Mouse (Mus musculus) fibroblast of lung, adult 2 months (primary cell): ENCODE results near the gene Adk.

Experiments
- DNase-seq: peaks from one replicate; pipeline ENCODE4 v3.0.0-alpha.2; 2011; ENCODE audit warnings: low read depth

Gene Adk

DNA sequence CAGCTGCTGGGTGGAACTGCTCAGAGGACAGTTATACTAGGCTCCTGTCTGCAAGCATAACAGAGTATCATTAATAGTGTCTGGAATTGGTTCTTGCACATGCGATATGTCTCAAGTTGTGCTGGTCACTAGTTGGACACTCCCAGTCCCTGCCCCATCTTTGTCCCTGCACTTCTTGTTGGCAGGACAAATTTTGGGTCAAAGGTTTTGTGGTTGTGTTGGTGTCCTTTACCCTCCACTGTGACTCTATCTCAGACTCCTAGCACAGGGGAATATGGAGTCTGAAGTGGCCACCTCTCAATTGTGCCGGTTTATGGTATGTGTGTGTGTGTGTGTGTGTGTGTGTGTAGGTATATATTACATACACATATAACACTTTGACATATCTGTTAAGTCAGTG lies 225.9 kb downstream of the Adk start:
- DNase-seq, result no peak

DNA sequence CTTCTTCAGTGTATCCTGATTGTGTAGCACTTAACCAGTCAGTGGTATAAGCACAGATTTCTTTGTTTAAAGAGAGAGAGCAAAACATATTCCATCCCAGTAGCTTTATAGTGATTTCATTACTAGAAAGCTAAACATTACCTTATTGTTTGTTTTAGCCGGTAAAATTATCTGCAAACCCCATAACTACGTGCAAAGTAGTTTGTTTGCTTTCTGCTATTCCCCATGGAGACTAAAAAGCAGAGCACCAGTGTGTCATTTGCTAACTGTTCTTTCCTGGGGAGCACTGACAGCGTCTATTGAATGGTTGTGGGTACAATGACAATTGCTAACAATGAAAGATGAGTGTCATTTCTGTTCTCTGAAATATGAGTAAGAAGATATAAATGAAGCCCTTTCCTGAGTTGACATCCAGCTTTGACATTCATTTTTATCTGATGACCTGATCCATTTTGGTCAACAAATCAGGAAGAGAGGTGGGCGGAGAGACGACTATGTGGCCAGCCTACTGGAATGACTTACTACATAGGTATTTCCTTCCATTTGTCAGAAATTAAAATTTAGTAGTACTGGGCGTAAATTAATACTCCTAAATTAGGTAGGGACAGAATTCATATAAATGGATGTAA lies 226.6 kb downstream of the Adk start:
- DNase-seq, result no peak

DNA sequence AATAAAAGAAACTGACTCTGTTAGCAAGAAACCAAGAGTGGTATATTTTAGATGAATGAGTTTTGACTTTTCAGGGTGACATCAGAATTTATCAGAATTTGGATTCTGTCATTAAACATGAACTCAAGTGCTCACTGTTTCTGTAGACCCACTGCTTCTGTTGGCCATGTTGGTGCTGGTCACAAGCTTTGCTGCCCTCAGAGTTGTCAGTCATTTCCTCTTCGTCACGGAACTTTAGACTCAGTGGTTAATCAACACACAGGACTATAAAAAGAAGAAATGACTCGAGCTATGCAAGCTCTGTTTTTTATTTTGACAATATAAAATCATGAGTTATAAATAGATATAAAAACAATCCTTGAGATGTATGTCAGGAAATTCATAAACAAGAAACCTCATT lies 228.1 kb downstream of the Adk start:
- DNase-seq, result no peak

DNA sequence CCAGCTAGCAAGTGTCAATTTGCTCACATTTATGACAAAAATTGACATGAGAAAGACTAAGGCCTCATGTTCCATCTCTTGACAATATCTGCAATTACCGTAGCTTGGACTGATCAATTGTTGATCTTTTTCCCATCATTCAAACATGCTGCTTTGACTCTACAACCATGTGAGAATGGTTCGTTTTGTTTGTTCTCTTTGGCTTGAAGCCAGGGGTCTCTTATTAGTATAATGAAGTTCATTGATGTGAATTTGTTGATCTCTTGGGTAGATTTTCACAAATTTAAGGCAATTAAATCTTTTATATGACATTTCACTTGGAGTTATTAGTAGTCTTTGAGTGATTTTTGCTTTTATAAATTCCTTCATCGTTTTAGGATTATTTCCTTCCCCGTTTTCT lies 229.1 kb downstream of the Adk start:
- DNase-seq, result no peak

DNA sequence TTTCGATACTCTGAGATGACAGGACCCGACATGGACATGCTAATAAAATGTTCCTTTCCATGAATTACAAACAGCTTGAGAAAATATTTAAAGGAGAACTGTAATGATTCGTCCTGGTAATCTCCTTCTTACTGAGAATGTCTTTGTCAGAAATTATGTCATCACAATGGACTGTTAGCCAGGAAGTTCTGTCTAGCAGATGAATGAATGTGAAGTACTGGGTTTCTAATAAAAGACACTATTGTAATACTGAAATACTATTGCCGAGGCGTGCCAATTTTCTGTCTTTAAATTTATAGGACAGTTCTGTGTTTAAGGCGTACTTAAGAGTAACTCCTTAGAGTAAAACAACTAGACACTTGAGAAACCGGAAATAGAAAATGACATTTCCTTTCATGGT lies 231.7 kb downstream of the Adk start:
- DNase-seq, result peak; percentile 17

DNA sequence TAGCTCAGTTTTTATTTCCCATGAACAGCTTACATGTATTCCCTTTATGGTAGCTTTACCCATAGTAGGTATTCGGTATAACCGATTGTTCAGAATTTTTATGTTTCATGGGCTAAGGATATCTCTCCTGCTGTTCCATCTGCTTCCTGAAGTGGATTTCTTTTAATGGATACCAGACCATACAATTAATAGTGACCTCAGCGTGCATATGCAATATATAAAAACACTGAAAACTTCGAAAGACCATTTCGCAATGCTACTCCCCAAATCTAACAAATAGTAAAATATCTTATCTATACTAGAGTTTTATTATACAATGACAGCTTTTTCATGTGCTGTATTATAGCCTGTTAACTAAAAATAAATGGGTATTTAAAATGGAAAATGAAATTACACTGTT lies 232.5 kb downstream of the Adk start:
- no peak for DNase-seq

DNA sequence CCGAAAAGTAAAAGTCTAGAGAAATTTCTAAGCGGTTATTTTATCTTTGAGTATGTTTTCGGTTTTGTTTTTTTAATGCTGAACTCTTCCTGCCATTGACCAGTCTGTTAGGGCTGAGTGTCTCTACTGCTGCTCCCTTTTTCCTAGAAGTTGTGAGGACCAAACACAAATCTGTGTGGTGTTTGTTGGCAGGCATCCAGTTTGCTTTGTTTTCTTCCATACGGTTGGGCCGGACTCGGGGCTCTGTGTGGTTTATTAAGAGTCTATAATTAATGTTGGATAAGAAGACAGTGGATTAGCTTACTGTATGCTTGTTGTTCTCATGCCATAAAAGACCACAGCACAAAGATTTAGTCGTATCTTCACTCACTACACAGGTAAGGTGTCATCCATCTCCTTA lies 233.9 kb downstream of the Adk start:
- DNase-seq, result no peak

DNA sequence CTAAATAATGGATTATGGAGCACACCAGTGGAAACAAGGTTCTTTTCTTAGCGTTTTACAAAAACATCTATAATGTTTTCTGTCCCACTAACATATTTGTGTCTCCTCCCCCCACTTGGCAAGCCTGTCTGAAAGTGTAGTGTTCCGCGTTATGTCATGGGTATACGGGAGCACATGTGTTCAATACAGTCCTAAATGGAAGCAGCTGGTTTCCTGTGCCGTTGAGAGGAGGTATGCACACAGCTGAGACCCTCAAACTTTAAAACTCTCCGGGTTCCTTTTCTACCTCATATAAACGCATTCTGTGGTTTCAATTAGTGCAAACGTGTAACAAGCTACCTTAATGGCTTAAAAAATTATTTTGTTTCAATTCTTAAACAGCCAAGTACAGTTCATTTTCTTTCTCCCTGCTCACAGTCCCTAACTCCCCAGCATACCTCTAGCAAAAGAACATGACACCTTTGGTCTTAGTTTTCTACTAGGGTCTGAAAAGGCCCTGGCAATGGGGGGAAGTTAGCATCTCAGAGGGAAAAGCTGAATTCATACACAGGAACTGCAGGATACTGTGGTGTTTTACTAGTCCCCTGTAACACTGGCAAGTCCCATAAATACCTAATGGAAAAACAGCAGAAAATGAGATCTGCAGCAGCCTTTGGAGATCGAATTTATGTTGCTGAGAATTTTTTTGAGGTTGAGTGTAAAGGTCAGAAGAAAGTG lies 235.5 kb downstream of the Adk start:
- no peak for DNase-seq

DNA sequence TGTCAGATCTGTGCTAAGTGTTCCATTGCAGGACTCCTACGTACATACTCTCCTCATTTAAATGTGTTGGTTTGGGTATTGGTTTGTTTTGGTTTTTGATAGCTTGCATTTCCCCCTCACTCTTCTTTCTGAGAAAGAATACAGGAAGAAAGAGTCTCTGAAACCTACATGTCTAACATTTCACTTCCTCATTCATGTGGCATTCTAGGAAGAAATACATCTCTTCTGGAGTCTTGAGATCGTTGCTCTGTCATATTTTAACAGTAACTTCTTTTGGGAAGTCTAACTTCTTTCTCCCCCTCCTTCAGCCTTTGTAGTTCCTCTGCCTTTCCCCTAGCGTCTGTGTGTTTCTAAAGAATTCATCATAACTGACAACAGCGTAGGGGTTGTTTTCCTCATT lies 247.4 kb downstream of the Adk start:
- DNase-seq, result no peak

DNA sequence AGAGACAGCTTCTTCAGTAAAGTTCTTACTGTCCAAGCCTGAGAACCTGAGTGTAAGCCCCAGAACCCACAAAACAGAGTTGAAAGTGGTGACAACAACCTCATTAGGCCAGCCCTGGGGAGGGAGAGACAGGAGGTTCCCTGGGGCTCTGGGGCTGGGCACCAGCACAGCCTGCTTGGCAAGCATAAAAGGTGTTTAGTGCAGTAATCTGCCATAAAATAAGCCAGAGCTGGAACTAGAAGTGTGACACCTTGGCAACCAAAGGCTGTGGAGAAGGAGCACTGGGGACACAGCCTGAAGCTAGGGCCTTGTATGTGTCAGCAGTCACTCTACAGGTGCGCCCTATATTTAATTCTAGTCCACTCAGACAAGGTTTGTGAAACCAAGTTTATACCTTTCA lies 252.4 kb downstream of the Adk start:
- DNase-seq, result no peak

DNA sequence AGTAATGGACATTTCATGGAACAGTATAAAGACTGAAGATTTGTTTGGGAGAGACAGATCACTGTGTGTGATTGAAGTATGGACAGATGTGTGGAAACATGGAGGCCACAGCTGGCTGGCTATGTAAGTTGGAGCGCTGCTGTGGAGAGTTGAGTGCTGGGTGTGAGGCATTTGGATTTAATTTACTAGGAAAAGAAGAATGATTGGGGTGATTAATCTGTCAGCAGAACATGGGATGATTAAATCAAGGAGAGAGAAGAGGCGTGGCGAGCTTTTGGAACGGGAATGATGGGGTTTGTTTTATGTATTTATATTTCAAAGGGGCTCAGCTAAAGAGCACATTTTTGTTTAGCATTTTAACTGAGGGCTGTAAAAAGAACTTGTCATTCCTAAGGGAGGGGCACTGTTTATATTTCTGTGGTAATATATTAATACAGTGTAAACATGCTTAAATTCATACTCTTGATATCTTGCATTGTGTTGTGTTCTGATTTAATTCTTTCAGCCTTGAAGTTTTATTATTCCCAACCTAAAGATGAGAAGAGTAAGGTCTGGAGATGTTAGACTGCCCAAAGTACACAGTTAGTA lies 256.1 kb downstream of the Adk start:
- no peak for DNase-seq

DNA sequence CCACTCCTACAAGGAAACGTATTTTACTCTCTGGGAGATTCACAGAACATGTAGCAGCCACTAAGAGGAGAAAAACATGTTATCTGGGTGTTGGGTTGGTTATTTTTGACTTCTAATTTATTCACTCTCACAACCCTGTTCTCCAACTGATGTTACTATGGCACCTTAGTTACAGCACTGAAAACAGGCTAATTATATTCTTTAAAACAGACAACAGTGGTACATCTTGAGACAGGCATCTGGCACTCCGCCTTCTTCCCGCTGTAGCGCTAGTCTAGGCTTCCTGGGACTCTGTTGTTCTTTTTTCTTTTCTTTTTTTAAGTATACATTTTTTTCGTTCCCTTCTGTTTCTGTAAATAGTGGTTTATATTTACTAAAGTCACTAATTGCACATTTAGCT lies 258.2 kb downstream of the Adk start:
- no peak for DNase-seq

DNA sequence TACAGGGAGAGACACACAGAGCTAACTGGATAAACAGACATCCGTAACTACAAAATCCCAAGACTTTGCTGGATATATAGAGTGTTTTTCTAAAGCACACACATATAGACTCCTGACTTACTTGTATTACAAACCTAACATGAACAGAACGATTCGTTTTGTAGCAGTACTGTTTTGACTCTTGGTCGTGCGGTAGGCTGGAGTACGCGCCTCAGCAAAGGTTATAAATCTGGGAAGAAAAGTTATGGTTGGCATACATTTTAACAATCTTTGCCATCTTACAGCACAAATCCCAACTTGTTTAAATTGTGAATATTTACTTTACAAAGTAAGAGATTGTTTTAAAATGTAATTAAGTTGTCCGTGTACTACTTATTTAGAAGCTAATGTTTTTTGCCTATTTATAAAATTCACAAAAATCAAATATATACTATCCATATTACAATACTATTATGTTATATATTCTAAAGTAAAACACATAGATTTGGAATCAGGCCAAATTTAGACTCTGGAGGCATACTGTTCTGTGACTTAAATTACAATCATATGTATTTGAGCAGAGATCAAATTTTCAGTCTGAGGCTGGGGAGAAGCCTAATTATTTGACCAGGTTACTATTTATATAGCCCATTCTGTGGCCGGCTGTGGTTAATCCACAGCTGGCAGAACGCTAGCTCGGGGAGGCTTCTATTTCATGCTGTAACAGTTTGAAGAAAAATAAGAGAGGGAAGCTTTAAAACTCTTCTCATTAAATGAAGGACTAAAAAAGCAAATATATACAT lies 261.4 kb downstream of the Adk start:
- DNase-seq, result no peak

DNA sequence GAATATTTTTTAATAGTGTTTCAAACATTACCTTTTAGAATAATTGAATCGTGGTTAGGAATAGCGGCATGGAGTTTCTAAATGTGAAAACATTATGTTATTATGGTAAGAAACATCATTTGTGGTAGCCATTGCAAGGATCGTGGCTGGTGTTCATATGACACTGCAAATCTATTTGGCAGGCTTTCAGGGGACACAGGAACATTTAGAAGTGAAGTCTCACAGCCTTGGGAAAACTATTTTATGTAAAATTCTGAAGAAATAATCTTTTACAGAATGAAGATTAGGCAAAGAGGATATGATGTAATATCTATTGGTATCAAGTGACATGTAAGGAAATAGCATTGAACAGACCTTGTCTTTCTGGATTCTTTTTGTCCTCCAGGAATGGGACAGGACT lies 262.1 kb downstream of the Adk start:
- no peak for DNase-seq

DNA sequence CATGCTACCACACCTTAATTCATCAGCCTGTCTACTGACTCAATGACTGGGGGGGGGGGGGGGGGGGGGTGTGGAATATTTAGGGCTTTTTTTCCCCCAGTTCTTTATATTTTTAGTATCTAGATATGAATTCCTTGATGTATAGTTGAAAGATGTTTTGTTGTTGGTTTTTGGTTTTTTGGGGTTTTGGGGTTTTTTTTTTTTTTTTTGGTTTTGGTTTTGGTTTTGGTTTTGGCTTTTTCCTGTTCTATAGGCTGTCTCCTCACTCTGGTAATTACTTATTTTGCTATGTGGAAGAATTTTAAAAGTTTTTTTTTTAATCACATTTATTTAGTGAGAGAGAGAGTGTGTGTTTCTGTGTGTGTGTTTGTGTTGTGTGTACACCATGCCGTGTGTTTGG lies 282.5 kb downstream of the Adk start:
- DNase-seq, result no peak

DNA sequence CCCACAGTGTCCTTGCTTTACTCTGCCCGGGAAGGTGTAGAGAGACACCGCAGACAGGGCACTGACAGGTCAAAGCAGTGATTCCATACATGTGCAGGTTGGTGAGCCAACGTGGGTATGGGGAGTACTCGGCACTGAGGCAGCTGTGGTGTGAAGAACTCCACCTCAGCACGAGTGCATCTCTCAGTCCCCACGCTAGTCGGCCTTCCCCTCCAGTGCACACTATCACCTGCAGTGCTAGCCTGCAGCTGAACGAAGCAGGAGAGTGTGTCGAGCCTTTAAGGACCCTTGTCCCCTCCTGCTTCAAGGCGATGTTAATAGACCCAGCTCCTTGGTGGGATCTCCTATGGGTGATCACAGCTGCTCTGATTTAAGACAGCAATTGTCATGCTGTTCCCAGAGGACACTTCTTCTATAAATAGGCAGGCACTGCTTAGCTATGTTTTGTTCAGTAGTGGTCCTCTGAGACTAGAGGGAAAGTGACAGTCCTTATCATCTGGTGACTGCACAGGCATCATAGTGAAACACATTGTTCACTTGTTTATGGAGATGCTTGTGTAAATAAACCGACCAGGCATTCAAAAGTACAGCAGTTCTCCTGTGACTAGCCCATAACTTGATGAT lies 283.4 kb downstream of the Adk start:
- DNase-seq, result no peak

DNA sequence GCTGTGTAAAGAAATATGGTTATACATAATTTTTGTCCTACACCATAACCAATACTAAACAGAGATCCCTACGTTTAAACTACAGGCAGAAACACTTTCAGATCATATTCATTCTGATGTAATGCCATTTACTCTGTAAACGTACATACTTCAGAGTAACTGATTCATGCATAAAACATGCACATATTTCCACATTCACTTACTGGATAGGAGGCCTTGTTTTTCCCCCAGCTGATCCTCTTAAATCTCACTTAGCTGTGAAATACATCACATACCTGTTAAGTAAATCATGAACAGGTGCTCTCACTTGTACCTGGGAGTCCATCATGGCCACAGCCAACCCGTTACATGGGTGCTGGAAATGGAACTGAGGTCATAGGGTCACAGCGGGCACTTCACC lies 285.6 kb downstream of the Adk start:
- DNase-seq, result no peak

DNA sequence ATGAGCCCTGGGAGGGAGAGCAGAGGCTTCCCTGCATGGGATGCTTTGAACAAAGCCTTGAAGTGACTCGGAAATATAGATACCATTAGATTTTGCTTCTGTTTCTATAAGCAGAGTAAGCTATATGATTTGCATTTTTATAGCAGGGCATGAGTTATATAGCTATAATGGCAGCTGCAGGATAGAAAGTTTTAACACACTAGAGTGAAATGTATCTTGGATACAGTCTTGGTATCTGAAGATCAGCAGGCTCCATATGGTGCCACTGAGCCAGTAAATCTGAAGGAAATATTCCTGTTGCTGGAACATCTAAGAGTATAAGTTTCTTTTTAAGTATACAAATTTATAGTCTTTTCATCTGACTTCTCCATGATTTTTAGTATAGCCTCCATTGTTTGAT lies 288.8 kb downstream of the Adk start:
- no peak for DNase-seq

DNA sequence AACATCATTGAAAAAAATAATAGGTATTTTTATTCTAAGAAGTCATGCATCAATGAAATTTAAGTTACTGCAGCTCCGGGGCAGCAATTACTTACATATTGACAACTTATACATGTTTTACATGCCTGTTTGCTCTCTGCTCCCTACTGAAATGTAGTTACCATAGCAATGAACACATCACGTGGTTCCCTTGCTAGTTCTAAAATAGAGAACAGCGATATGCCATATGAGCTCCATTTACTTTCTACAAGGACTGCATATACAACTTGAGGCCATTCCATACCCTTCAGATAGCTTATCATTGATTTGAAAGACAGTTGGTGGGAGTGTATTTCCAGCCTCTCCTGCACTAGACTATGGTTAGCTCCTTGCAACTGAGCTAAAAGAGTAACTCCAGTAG lies 290.6 kb downstream of the Adk start:
- no peak for DNase-seq

DNA sequence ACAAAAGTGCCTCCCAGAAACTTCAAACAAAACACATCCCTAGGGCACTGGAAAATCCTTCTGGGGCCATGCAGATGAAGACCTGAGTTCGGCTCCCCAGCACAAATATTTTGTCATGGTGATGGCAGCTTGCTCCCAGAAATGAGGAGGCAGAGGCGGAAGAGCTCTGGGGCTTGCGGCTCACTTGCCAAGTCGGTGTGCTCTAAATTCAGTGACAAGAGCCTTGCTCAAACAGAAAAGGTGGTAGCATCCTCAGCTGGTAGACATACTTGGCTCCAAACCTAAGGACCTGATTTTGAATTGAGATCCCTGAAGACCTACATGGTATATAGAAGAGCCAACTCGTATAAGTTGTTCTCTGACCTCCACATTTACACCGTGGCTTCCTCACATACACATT lies 292.5 kb downstream of the Adk start:
- DNase-seq, result no peak

DNA sequence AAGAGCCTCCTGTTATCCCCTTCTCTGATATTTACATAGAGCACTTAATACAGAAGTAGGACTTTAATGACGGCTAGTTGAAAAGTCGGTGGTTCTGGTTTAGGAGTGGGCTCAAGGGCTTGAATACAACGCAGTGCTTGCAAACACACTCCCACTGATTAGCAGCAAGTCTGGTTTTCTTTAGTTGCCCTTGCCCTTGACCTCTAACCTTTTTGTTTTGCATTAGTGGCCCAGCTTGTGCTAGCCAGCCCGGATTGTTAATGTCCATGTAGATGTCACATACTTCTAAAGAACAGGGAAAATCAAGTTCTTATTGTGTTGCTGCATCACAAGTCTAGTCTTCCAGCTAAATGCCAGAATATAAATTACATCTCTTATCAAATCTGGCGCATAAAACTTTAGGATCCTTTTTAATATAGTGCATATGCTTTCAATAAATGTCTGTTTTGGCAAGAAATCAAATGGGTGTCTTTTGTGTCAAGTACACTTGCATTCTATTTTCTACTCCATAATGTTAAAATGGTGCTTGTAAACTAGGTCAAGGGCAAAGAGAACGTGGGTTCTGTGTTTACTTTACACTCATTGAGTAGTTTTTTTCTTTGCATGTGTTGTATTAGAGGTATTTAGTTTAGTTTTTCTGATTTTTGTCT lies 296.4 kb downstream of the Adk start:
- no peak for DNase-seq

DNA sequence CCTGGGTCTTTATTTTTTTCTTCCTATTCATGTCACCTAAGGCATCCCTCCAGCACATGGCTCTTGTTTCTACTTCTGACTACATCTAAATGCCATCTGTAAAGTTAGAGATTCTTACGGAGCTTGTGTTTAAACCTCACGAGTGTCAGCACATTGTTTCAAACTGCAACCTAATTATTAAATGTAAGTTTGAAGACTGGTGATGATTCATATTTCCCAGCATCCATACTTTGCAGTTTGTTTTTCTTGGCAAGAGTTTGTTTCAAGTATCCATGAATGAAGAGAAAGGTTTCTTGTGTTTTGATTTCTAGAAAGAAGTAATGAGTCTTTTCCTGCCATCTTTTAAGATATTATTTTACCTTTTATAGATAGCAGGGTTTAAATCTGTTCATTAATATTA lies 299.3 kb downstream of the Adk start:
- peak; percentile 31 for DNase-seq
